Mouse (Mus musculus): ENCODE results near the gene Ifitm6. TPM values are rescaled to one million over a fixed set of nuclear protein-coding genes. Genes with fewer than 3 reads are reported as not detected.
"Not testable (repeated sequence)": the region's sequence is repeated elsewhere in the genome, so short reads cannot be mapped to it uniquely, and the experiment has no call there.

Gene Ifitm6
- polyA plus RNA-seq, 1 experiment from 2014 or later, result 1.3 TPM

- Histone ChIP-seq H3K4me1 (ENCODE audit: control insufficient read depth, insufficient read depth, low read length) (no peaks in the 10 kb centered on the region), H3K4me3 (ENCODE audit: low read length) (no peak overlapping the region), H3K4me2 (ENCODE audit: low read depth, low read length) (no peak overlapping the region), H3K9ac (ENCODE audit: low read length) (no peak overlapping the region), H3K27ac (ENCODE audit: low read length) (no peak overlapping the region; the same call in 1 of the 2 replicates), H3K9me3 (replicated peaks; ENCODE audit: control insufficient read depth, low read length) (peaks cover 6% of the 10 kb centered on the region), H3K36me3 (ENCODE audit: control insufficient read depth, insufficient read depth) (no peaks in the 10 kb centered on the region), H3K27me3 (ENCODE audit: control insufficient read depth, insufficient read depth, low read length) (no peaks in the 10 kb centered on the region)
- 76% methylated on average over 17 of the region's 17 CpGs for WGBS
- no peak for ATAC-seq (replicated peaks; ENCODE audit: extremely low read depth, insufficient read depth, low FRiP score)
Measured at GRCm38 (mm10) chr7:140987182-140988138, 30.3 kb downstream of the Ifitm6 start.

- no peaks in the 10 kb centered on the region for H3K36me3 ChIP-seq (ENCODE audit: control insufficient read depth, insufficient read depth)
- H3K9me3 ChIP-seq (replicated peaks; ENCODE audit: control insufficient read depth, low read length), result peaks cover 6% of the 10 kb centered on the region
- ATAC-seq (replicated peaks; ENCODE audit: extremely low read depth, insufficient read depth, low FRiP score), result no peak
- no peak overlapping the region for H3K27ac ChIP-seq (ENCODE audit: low read length)
- no peaks in the 10 kb centered on the region for H3K27me3 ChIP-seq (ENCODE audit: control insufficient read depth, insufficient read depth, low read length)
- H3K9ac ChIP-seq (ENCODE audit: low read length), result no peak overlapping the region
- H3K4me3 ChIP-seq (ENCODE audit: low read length), result no peak overlapping the region
- WGBS, result 59% methylated on average over 7 of the region's 7 CpGs
- no peak overlapping the region for H3K4me2 ChIP-seq (ENCODE audit: low read depth, low read length)
- H3K4me1 ChIP-seq (ENCODE audit: control insufficient read depth, insufficient read depth, low read length), result no peaks in the 10 kb centered on the region
Measured at GRCm38 (mm10) chr7:140982971-140983370, 34.8 kb downstream of the Ifitm6 start.

- 76% methylated on average over 8 of the region's 8 CpGs for WGBS
- Histone ChIP-seq H3K36me3 (ENCODE audit: control insufficient read depth, insufficient read depth) (no peaks in the 10 kb centered on the region), H3K4me1 (ENCODE audit: control insufficient read depth, insufficient read depth, low read length) (no peaks in the 10 kb centered on the region), H3K9ac (ENCODE audit: low read length) (no peak overlapping the region), H3K27me3 (ENCODE audit: control insufficient read depth, insufficient read depth, low read length) (no peaks in the 10 kb centered on the region), H3K9me3 (replicated peaks; ENCODE audit: control insufficient read depth, low read length) (peaks cover 6% of the 10 kb centered on the region), H3K4me3 (ENCODE audit: low read length) (no peak overlapping the region), H3K4me2 (ENCODE audit: low read depth, low read length) (no peak overlapping the region), H3K27ac (ENCODE audit: low read length) (no peak overlapping the region)
- no peak for ATAC-seq (replicated peaks; ENCODE audit: extremely low read depth, insufficient read depth, low FRiP score)
Measured at GRCm38 (mm10) chr7:140981704-140982103, 36.0 kb downstream of the Ifitm6 start.

- H3K27me3 ChIP-seq (ENCODE audit: control insufficient read depth, insufficient read depth, low read length); H3K9me3 ChIP-seq (replicated peaks; ENCODE audit: control insufficient read depth, low read length); H3K9ac ChIP-seq (ENCODE audit: low read length); H3K4me1 ChIP-seq (ENCODE audit: control insufficient read depth, insufficient read depth, low read length); H3K36me3 ChIP-seq (ENCODE audit: control insufficient read depth, insufficient read depth); H3K27ac ChIP-seq (ENCODE audit: low read length); H3K4me3 ChIP-seq (ENCODE audit: low read length); H3K4me2 ChIP-seq (ENCODE audit: low read depth, low read length); ATAC-seq (replicated peaks; ENCODE audit: extremely low read depth, insufficient read depth, low FRiP score): not testable (repeated sequence)
- 85% methylated on average over 9 of the region's 9 CpGs for WGBS
Measured at GRCm38 (mm10) chr7:140976720-140977119, 41.0 kb downstream of the Ifitm6 start.

- WGBS, result 29% methylated on average over 3 of the region's 3 CpGs
- no peak for ATAC-seq (replicated peaks; ENCODE audit: extremely low read depth, insufficient read depth, low FRiP score)
- Histone ChIP-seq H3K9me3 (replicated peaks; ENCODE audit: control insufficient read depth, low read length) (no peaks in the 10 kb centered on the region), H3K9ac (ENCODE audit: low read length) (no peak overlapping the region), H3K36me3 (ENCODE audit: control insufficient read depth, insufficient read depth) (no peaks in the 10 kb centered on the region), H3K4me2 (ENCODE audit: low read depth, low read length) (peak overlapping the region; percentile 18; the same call in 1 of the 2 replicates), H3K27ac (ENCODE audit: low read length) (no peak overlapping the region), H3K4me1 (ENCODE audit: control insufficient read depth, insufficient read depth, low read length) (peaks cover 8% of the 10 kb centered on the region; the same call in 1 of the 2 replicates), H3K4me3 (ENCODE audit: low read length) (no peak overlapping the region), H3K27me3 (ENCODE audit: control insufficient read depth, insufficient read depth, low read length) (peaks cover 2% of the 10 kb centered on the region; the same call in 1 of the 2 replicates)
Measured at GRCm38 (mm10) chr7:140975465-140975864, 42.3 kb downstream of the Ifitm6 start.

- peaks cover 2% of the 10 kb centered on the region; the same call in 1 of the 2 replicates for H3K27me3 ChIP-seq (ENCODE audit: control insufficient read depth, insufficient read depth, low read length)
- H3K4me1 ChIP-seq (ENCODE audit: control insufficient read depth, insufficient read depth, low read length), result peaks cover 8% of the 10 kb centered on the region; the same call in 1 of the 2 replicates
- 16% methylated on average over 9 of the region's 9 CpGs for WGBS
- H3K36me3 ChIP-seq (ENCODE audit: control insufficient read depth, insufficient read depth), result no peaks in the 10 kb centered on the region
- H3K9ac ChIP-seq (ENCODE audit: low read length), result no peak overlapping the region
- ATAC-seq (replicated peaks; ENCODE audit: extremely low read depth, insufficient read depth, low FRiP score), result no peak
- H3K4me3 ChIP-seq (ENCODE audit: low read length), result no peak overlapping the region
- H3K9me3 ChIP-seq (replicated peaks; ENCODE audit: control insufficient read depth, low read length), result no peaks in the 10 kb centered on the region
- peak overlapping the region; percentile 18; the same call in 1 of the 2 replicates for H3K4me2 ChIP-seq (ENCODE audit: low read depth, low read length)
- no peak overlapping the region for H3K27ac ChIP-seq (ENCODE audit: low read length)
Measured at GRCm38 (mm10) chr7:140974940-140975339, 42.8 kb downstream of the Ifitm6 start.

GRCm38 (mm10) chr7:140973396-140974165 is 44.1 kb downstream of the Ifitm6 start:
- Histone ChIP-seq H3K4me3 (ENCODE audit: low read length) (no peak overlapping the region), H3K27ac (ENCODE audit: low read length) (no peak overlapping the region), H3K9me3 (replicated peaks; ENCODE audit: control insufficient read depth, low read length) (no peaks in the 10 kb centered on the region), H3K9ac (ENCODE audit: low read length) (no peak overlapping the region), H3K27me3 (ENCODE audit: control insufficient read depth, insufficient read depth, low read length) (peaks cover 2% of the 10 kb centered on the region; the same call in 1 of the 2 replicates), H3K4me2 (ENCODE audit: low read depth, low read length) (no peak overlapping the region), H3K36me3 (ENCODE audit: control insufficient read depth, insufficient read depth) (no peaks in the 10 kb centered on the region), H3K4me1 (ENCODE audit: control insufficient read depth, insufficient read depth, low read length) (peaks cover 8% of the 10 kb centered on the region; the same call in 1 of the 2 replicates)
- ATAC-seq (replicated peaks; ENCODE audit: extremely low read depth, insufficient read depth, low FRiP score), result no peak
- WGBS, result 49% methylated on average over 14 of the region's 14 CpGs

- ATAC-seq (replicated peaks; ENCODE audit: extremely low read depth, insufficient read depth, low FRiP score), result 0 out of 2 replicates have a peak, but pooled peaks have one; percentile 12
- no peak overlapping the region for H3K9ac ChIP-seq (ENCODE audit: low read length)
- no peak overlapping the region for H3K4me2 ChIP-seq (ENCODE audit: low read depth, low read length)
- WGBS, result 50% methylated on average over 8 of the region's 8 CpGs
- peaks cover 8% of the 10 kb centered on the region; the same call in 1 of the 2 replicates for H3K4me1 ChIP-seq (ENCODE audit: control insufficient read depth, insufficient read depth, low read length)
- H3K27ac ChIP-seq (ENCODE audit: low read length), result peak overlapping the region; percentile 60
- no peak overlapping the region for H3K4me3 ChIP-seq (ENCODE audit: low read length)
- peaks cover 8% of the 10 kb centered on the region for H3K27me3 ChIP-seq (ENCODE audit: control insufficient read depth, insufficient read depth, low read length)
- H3K36me3 ChIP-seq (ENCODE audit: control insufficient read depth, insufficient read depth), result no peaks in the 10 kb centered on the region
- no peaks in the 10 kb centered on the region for H3K9me3 ChIP-seq (replicated peaks; ENCODE audit: control insufficient read depth, low read length)
Measured at GRCm38 (mm10) chr7:140971479-140972171, 46.1 kb downstream of the Ifitm6 start.

Measured in heart, embryonic 16.5 days (tissue).